Mouse (Mus musculus) midbrain, embryonic 11.5 days (tissue): Measurements from ENCODE around the gene Gm10229. TPM values are rescaled to one million over a fixed set of nuclear protein-coding genes. Genes with fewer than 3 reads are reported as not detected.
"Not testable (repeated sequence)": the region's sequence is repeated elsewhere in the genome, so short reads cannot be mapped to it uniquely, and the experiment has no call there.

Experiments used
- ATAC-seq: fragments of 200-750 bp; cut with Nextera tagmentation; 2 replicates; pipeline ENCODE4 v1.8.0; 2017; ENCODE audit warnings: moderate TSS enrichment, moderate library complexity; ENCODE audit not compliant: low FRiP score
- DNase-seq: peaks from one replicate; pipeline ENCODE4 v3.0.0; 2015; ENCODE audit warnings: low spot score; ENCODE audit errors: missing footprints
- H3K27ac ChIP-seq: fragments of 300-500 bp; sonication (generic); 2 replicates; pipeline ENCODE4 v1.5.1; 2014; ENCODE audit warnings: low read depth, low read length
- H3K27me3 ChIP-seq: fragments of 300-500 bp; sonication (generic); 2 replicates; pipeline ENCODE4 v1.6.1; 2014; ENCODE audit warnings: mild to moderate bottlenecking, low read length, moderate library complexity, mixed read lengths; ENCODE audit not compliant: control insufficient read depth, insufficient read depth
- H3K36me3 ChIP-seq: fragments of 300-500 bp; sonication (generic); 2 replicates; pipeline ENCODE4 v1.6.1; 2014; ENCODE audit warnings: mild to moderate bottlenecking, low read length, moderate library complexity, mixed read lengths; ENCODE audit not compliant: control insufficient read depth, insufficient read depth
- H3K4me1 ChIP-seq: fragments of 300-500 bp; sonication (generic); 2 replicates; pipeline ENCODE4 v1.6.1; 2014; ENCODE audit warnings: low read length; ENCODE audit not compliant: control insufficient read depth, insufficient read depth
- H3K4me2 ChIP-seq: fragments of 300-500 bp; sonication (generic); 2 replicates; pipeline ENCODE4 v1.6.1; 2014; ENCODE audit warnings: mild to moderate bottlenecking, moderate library complexity
- H3K4me3 ChIP-seq: fragments of 300-500 bp; sonication (generic); 2 replicates; pipeline ENCODE4 v1.5.1; 2014; ENCODE audit warnings: low read depth, low read length
- H3K9ac ChIP-seq: fragments of 300-500 bp; sonication (generic); 2 replicates; pipeline ENCODE4 v1.6.1; 2014; ENCODE audit warnings: low read length
- H3K9me3 ChIP-seq: fragments of 300-500 bp; sonication (generic); 2 replicates; pipeline ENCODE4 v1.6.1; 2016; ENCODE audit warnings: low read length; ENCODE audit not compliant: control insufficient read depth
- WGBS: fragments of 180-500 bp; shearing (Covaris S2); extraction: QIAGEN DNeasy Blood & Tissue Kit; methylation state at CpG from one replicate; pipeline ENCODE4 v1.1.7; 2014; 5-methylcytosine and 5-hydroxymethylcytosine counted together
- polyA plus RNA-seq: library from polyadenylated mRNA; unstranded; fragments of >200 nt; fragmentation: Nextera tagmentation; extraction: Ambion mirVana; gene quantifications from 2 replicates; pipeline ENCODE4 v1.2.1, GENCODE M21; 2014

The Gm10229 gene
- polyA plus RNA-seq, result not detected in 2 replicates

DNA sequence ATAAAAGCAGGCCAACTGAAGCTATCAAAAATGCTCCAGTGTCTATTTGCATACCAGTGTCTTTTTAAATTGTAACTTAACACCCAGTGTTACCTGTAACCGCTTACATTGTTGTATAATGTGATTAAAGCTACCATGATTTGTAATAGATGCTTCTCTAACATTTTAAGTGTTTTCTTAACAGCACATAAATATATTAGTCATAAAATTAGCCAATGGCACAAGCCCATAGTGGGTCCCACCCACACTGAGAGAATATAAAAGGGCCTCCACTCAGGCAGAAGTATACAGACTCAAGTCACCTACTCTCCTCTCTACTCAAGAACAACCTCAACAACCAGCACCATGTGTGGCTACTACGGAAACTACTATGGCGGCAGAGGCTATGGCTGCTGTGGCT is at the start of gene Gm10229:
Gene Gm10229 (plus strand): TSS at position 301 of the 400 bp plus-strand sequence.
- H3K4me3 ChIP-seq, DNase-seq, H3K27me3 ChIP-seq, H3K9me3 ChIP-seq, H3K36me3 ChIP-seq, H3K9ac ChIP-seq, ATAC-seq, H3K4me2 ChIP-seq, H3K4me1 ChIP-seq, H3K27ac ChIP-seq: not testable (repeated sequence)
- WGBS, result 86% methylated on average over 1 of the region's 3 CpGs

- H3K4me1 ChIP-seq, result no peaks in the 10 kb centered on the region
- no peaks in the 10 kb centered on the region for H3K27me3 ChIP-seq
- no peak within 1 kb of the TSS for H3K27ac ChIP-seq
- H3K36me3 ChIP-seq, result no peaks in the 10 kb centered on the region
- DNase-seq (no peak), ATAC-seq (no peak)
- no peak within 1 kb of the TSS for H3K9ac ChIP-seq
- 85% methylated on average over 5 of the region's 5 CpGs for WGBS
- H3K4me3 ChIP-seq, result no peak within 1 kb of the TSS
- no peak within 1 kb of the TSS for H3K4me2 ChIP-seq
- H3K9me3 ChIP-seq, result no peaks in the 10 kb centered on the region
Measured at GRCm38 (mm10) chr16:89010659-89011058, 4.4 kb upstream of the Gm10229 start, which contains the start of gene Krtap22-2. Gene Krtap22-2 (minus strand): TSS chr16:89010759.

DNA sequence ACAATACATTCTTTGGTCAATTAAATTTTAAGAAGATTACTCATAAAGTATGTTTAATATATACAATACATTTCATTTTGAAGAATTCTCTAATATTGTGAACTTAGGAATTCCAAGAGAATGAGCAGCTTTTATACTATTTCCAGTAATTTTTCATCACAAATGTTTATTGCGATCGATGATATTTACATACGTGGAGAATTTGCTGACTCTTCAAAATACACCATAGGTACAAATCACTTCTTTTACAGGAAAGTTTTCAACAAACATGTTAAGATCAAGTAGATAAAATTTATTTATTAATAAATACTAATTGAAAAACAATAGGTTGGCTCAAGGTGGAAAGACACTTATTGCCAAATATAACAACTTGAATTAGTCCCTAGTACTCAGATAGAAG is 1.1 kb upstream of the Gm10229 start:
- ATAC-seq (no peak), DNase-seq (no peak)
- Histone ChIP-seq H3K4me2 (no peak overlapping the region), H3K9me3 (no peaks in the 10 kb centered on the region), H3K36me3 (no peaks in the 10 kb centered on the region), H3K27ac (no peak overlapping the region), H3K4me1 (no peaks in the 10 kb centered on the region), H3K27me3 (no peaks in the 10 kb centered on the region), H3K9ac (no peak overlapping the region), H3K4me3 (no peak overlapping the region)
- WGBS, result 97% methylated on average over 3 of the region's 3 CpGs

GRCm38 (mm10) chr16:89031399-89031798 is 16.3 kb downstream of the Gm10229 start, which contains the start of gene Krtap6-1:
Gene Krtap6-1 (plus strand): TSS chr16:89031699.
- not testable (repeated sequence) for DNase-seq, H3K9ac ChIP-seq, H3K4me1 ChIP-seq, H3K36me3 ChIP-seq, H3K4me3 ChIP-seq, H3K4me2 ChIP-seq, ATAC-seq, H3K27ac ChIP-seq, H3K27me3 ChIP-seq, H3K9me3 ChIP-seq
- 84% methylated on average over 3 of the region's 3 CpGs for WGBS

GRCm38 (mm10) chr16:89041372-89041771 is 26.3 kb downstream of the Gm10229 start, which contains the start of gene Gm10228:
Gene Gm10228 (minus strand): TSS chr16:89041472.
- not testable (repeated sequence) for H3K4me1 ChIP-seq, H3K4me2 ChIP-seq, H3K27ac ChIP-seq, H3K9ac ChIP-seq, H3K36me3 ChIP-seq, H3K27me3 ChIP-seq, ATAC-seq, H3K9me3 ChIP-seq, DNase-seq, H3K4me3 ChIP-seq
- WGBS, result 85% methylated on average over 2 of the region's 4 CpGs

- Histone ChIP-seq H3K36me3 (no peaks in the 10 kb centered on the region), H3K4me1 (no peaks in the 10 kb centered on the region), H3K9ac (no peak within 1 kb of the TSS), H3K27ac (no peak within 1 kb of the TSS), H3K4me3 (no peak within 1 kb of the TSS), H3K27me3 (no peaks in the 10 kb centered on the region), H3K4me2 (no peak within 1 kb of the TSS), H3K9me3 (no peaks in the 10 kb centered on the region)
- 90% methylated on average over 3 of the region's 3 CpGs for WGBS
- no peak for DNase-seq
- no peak for ATAC-seq
Measured at GRCm38 (mm10) chr16:89047783-89048182, 32.7 kb downstream of the Gm10229 start, which contains the start of gene Krtap6-5. Gene Krtap6-5 (minus strand): TSS chr16:89047883.

DNA sequence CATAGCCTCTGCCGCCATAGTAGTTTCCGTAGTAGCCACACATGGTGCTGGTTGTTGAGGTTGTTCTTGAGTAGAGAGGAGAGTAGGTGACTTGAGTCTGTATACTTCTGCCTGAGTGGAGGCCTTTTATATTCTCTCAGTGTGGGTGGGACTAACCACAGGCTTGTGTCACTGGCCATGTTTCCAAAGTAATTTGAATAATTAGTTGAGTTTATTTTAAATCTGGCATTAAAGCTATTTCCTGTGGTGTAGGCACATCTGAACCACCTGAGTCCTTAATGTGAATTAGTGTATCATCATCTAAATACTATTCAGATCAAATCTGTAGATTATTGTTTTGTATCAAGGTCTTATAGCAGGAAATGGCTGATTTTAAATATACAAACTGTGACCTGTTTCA is 48.8 kb downstream of the Gm10229 start, which contains the start of gene 1110025L11Rik:
Gene 1110025L11Rik (minus strand): TSS at position 101 of the 400 bp plus-strand sequence.
- H3K9ac ChIP-seq, H3K9me3 ChIP-seq, H3K27me3 ChIP-seq, H3K36me3 ChIP-seq, H3K27ac ChIP-seq, H3K4me2 ChIP-seq, DNase-seq, H3K4me1 ChIP-seq, ATAC-seq, H3K4me3 ChIP-seq: not testable (repeated sequence)
- no CpG with 5 or more reads among the region's 2 CpGs for WGBS

Other genes with a start within 250 kb of the Gm10229 start
- gene 2310057N15Rik, start 241.1 kb upstream of the Gm10229 start, polyA plus RNA-seq, result not detected in 2 replicates
- not detected in 2 replicates for gene Gm5965, start 237.4 kb upstream of the Gm10229 start, polyA plus RNA-seq
- gene Gm20741, start 203.1 kb upstream of the Gm10229 start, polyA plus RNA-seq, result not detected in 2 replicates
- not detected in 2 replicates for gene Krtap15, start 195.1 kb upstream of the Gm10229 start, polyA plus RNA-seq
- not detected in 2 replicates for gene Krtap14, start 189.1 kb upstream of the Gm10229 start, polyA plus RNA-seq
- not detected in 2 replicates for gene Krtap19-1, start 145.9 kb upstream of the Gm10229 start, polyA plus RNA-seq
- not detected in 2 replicates for gene Krtap19-2, start 141.0 kb upstream of the Gm10229 start, polyA plus RNA-seq
- not detected in 2 replicates for gene Krtap19-3, start 137.2 kb upstream of the Gm10229 start, polyA plus RNA-seq
- not detected in 2 replicates for gene Krtap19-4, start 130.2 kb upstream of the Gm10229 start, polyA plus RNA-seq
- gene Krtap19-5, start 118.8 kb upstream of the Gm10229 start, polyA plus RNA-seq, result not detected in 2 replicates
- gene Krtap19-9b, start 83.0 kb upstream of the Gm10229 start, polyA plus RNA-seq, result not detected in 2 replicates
- gene Krtap16-3, start 52.4 kb upstream of the Gm10229 start, polyA plus RNA-seq, result not detected in 2 replicates
- gene Krtap22-2, start 4.5 kb upstream of the Gm10229 start, polyA plus RNA-seq, result not detected in 2 replicates
- gene Krtap6-1, start 16.4 kb downstream of the Gm10229 start, polyA plus RNA-seq, result not detected in 2 replicates
- gene Gm10228, start 26.2 kb downstream of the Gm10229 start, polyA plus RNA-seq, result not detected in 2 replicates
- not detected in 2 replicates for gene Krtap6-5, start 32.6 kb downstream of the Gm10229 start, polyA plus RNA-seq
- not detected in 2 replicates for gene 1110025L11Rik, start 48.7 kb downstream of the Gm10229 start, polyA plus RNA-seq
- not detected in 2 replicates for gene Krtap6-3, start 68.7 kb downstream of the Gm10229 start, polyA plus RNA-seq
- not detected in 2 replicates for gene Gm6358, start 125.6 kb downstream of the Gm10229 start, polyA plus RNA-seq
- not detected in 2 replicates for gene Gm10061, start 135.8 kb downstream of the Gm10229 start, polyA plus RNA-seq
- gene Gm9789, start 142.7 kb downstream of the Gm10229 start, polyA plus RNA-seq, result not detected in 2 replicates
- gene Gm7735, start 154.2 kb downstream of the Gm10229 start, polyA plus RNA-seq, result not detected in 2 replicates
- not detected in 2 replicates for gene 1110057P08Rik, start 159.5 kb downstream of the Gm10229 start, polyA plus RNA-seq
- gene Krtap20-2, start 190.6 kb downstream of the Gm10229 start, polyA plus RNA-seq, result not detected in 2 replicates